Comparison of ENCODE assay signal across 17 mouse cellular contexts in genomic region chr2:65138992-65139391, GRCm38 (mm10).
"Had no signal": no experiment of that assay in that cellular context is flagged by ENCODE, and none has a peak within 500 bp of the region (broad histone marks: within the 10 kb centered on the region; RNA-seq: fewer than 3 reads in every experiment).

No protein-coding gene starts in this region.

- H3K9ac ChIP-seq: limb, embryonic 12.5 days; liver, embryonic 14.5 days; neural tube, embryonic 15.5 days had no signal

- ATAC-seq: hindbrain, postnatal 0 days had no signal

- H3K27me3 ChIP-seq: limb, embryonic 12.5 days; neural tube, embryonic 15.5 days had no signal

- DNase-seq: kidney, adult 11 months; kidney, postnatal 25 days; layer of hippocampus, adult 9-11 months; layer of hippocampus, postnatal 36 days; liver; lung, adult 2 months; lung, postnatal 36 days; midbrain, embryonic 14.5 days; right cerebral cortex, adult 18-20 months; right cerebral cortex, postnatal 25 days; thymus, adult 2 months; thymus, postnatal 4 days had no signal

- H3K36me3 ChIP-seq: limb, embryonic 12.5 days; neural tube, embryonic 15.5 days had no signal

- H3K27ac ChIP-seq: hindbrain, postnatal 0 days; limb, embryonic 12.5 days; liver, embryonic 14.5 days; neural tube, embryonic 15.5 days had no signal

- H3K4me3 ChIP-seq: limb, embryonic 12.5 days; myocyte; neural tube, embryonic 15.5 days had no signal

- H3K4me2 ChIP-seq: limb, embryonic 12.5 days; neural tube, embryonic 15.5 days had no signal

- H3K4me1 ChIP-seq: neural tube, embryonic 15.5 days had no signal

- H3K9me3 ChIP-seq: limb, embryonic 12.5 days; neural tube, embryonic 15.5 days had no signal
